Mouse (Mus musculus) liver, postnatal 0 days (tissue): ENCODE data around the gene Etv5. TPM values are rescaled to one million over a fixed set of nuclear protein-coding genes. Genes with fewer than 3 reads are reported as not detected.
"Not testable (repeated sequence)": the region's sequence is repeated elsewhere in the genome, so short reads cannot be mapped to it uniquely, and the experiment has no call there.

Source experiments
- ATAC-seq: fragments of 200-750 bp; cut with Nextera tagmentation; 2 replicates; pipeline ENCODE4 v1.8.0; 2017; ENCODE audit warnings: mild to moderate bottlenecking, moderate library complexity
- DNase-seq: peaks from one replicate; pipeline ENCODE4 v3.0.0-alpha.2; 2016
- H3K27ac ChIP-seq: fragments of 300-500 bp; sonication (generic); 2 replicates; pipeline ENCODE4 v1.5.1; 2014; ENCODE audit warnings: antibody characterized with exemption, moderate library complexity, mild to moderate bottlenecking, low read depth
- H3K27me3 ChIP-seq: fragments of 300-500 bp; sonication (generic); 2 replicates; pipeline ENCODE4 v1.6.1; 2014; ENCODE audit warnings: low read length, control low read depth, mixed read lengths; ENCODE audit not compliant: insufficient read depth
- H3K36me3 ChIP-seq: fragments of 300-500 bp; sonication (generic); replicated peaks from 2 replicates; pipeline ENCODE4 v1.6.1; 2014; ENCODE audit warnings: mild to moderate bottlenecking, control low read depth, low read length, moderate library complexity, mixed read lengths; ENCODE audit not compliant: insufficient read depth
- H3K4me1 ChIP-seq: fragments of 300-500 bp; sonication (generic); 2 replicates; pipeline ENCODE4 v1.6.1; 2014; ENCODE audit warnings: antibody characterized with exemption, mild to moderate bottlenecking, control low read depth; ENCODE audit not compliant: insufficient read depth
- H3K4me2 ChIP-seq: fragments of 300-500 bp; sonication (generic); 2 replicates; pipeline ENCODE4 v1.6.1; 2014; ENCODE audit warnings: low read depth, mild to moderate bottlenecking, low read length, moderate library complexity, mixed read lengths
- H3K4me3 ChIP-seq: fragments of 300-500 bp; sonication (generic); 2 replicates; pipeline ENCODE4 v1.5.1; 2014; ENCODE audit warnings: low read depth, low read length
- H3K9ac ChIP-seq: fragments of 300-500 bp; sonication (generic); replicated peaks from 2 replicates; pipeline ENCODE4 v1.6.1; 2014; ENCODE audit warnings: mild to moderate bottlenecking, moderate library complexity
- H3K9me3 ChIP-seq: fragments of 300-500 bp; sonication (generic); 2 replicates; pipeline ENCODE4 v1.6.1; 2016; ENCODE audit warnings: mild to moderate bottlenecking, control low read depth, low read length, mixed read lengths
- CTCF ChIP-seq: sonication (generic); IDR thresholded peaks from 2 replicates; pipeline ENCODE4 v1.5.1; 2016; ENCODE audit warnings: antibody characterized with exemption, low read depth
- EP300 ChIP-seq: IDR thresholded peaks from 2 replicates; pipeline ENCODE4 v1.6.1; 2016; ENCODE audit warnings: antibody characterized with exemption, low read depth, mild to moderate bottlenecking
- WGBS: fragments of 180-500 bp; shearing (Covaris S2); extraction: QIAGEN DNeasy Blood & Tissue Kit; methylation state at CpG from one replicate; pipeline ENCODE4 v1.1.7; 2014; ENCODE audit not compliant: insufficient replicate concordance; 5-methylcytosine and 5-hydroxymethylcytosine counted together
- polyA plus RNA-seq: library from polyadenylated mRNA; unstranded; fragments of >200 nt; fragmentation: Nextera tagmentation; extraction: Ambion mirVana; gene quantifications from 2 replicates; pipeline ENCODE4 v1.2.1, GENCODE M21; 2015

Etv5 gene
- polyA plus RNA-seq, 1 experiment from 2014 or later = 2.6 TPM

DNA sequence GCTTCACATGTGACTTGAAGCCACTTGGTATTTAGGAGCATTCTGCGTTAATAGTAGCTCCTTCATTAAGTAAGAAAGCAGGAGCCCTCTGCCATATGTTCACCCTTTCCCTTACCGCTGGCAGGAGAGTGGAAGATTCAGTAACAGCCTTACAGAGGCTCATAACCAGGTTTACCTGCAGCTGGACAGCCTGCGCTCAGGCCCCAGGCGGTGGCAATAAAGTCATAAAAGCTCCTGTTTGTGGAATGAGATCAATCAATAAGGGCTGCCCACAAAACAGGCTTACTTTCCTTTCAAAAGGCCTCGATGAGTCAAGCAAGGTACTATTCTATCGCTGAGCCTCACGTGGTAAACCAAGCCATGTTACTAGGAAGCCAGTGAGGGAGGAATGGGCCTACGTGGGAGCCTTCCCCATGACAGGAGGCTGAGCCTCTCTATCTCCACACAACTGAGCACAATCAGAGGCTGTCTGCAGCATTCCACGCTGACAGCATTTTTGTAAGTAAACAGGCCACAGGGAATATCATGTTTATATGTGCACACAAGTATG is 49.1 kb downstream of the Etv5 start:
- no peak for ATAC-seq
- DNase-seq = no peak
- Histone ChIP-seq H3K9ac (no peak overlapping the region), H3K36me3 (no peaks in the 10 kb centered on the region), H3K4me2 (no peak overlapping the region), H3K4me1 (no peaks in the 10 kb centered on the region), H3K27ac (no peak overlapping the region), H3K27me3 (no peaks in the 10 kb centered on the region), H3K9me3 (no peaks in the 10 kb centered on the region), H3K4me3 (no peak overlapping the region)
- 78% methylated on average over 9 of the region's 9 CpGs for WGBS
- TF ChIP-seq CTCF (no peak), EP300 (no peak)

DNA sequence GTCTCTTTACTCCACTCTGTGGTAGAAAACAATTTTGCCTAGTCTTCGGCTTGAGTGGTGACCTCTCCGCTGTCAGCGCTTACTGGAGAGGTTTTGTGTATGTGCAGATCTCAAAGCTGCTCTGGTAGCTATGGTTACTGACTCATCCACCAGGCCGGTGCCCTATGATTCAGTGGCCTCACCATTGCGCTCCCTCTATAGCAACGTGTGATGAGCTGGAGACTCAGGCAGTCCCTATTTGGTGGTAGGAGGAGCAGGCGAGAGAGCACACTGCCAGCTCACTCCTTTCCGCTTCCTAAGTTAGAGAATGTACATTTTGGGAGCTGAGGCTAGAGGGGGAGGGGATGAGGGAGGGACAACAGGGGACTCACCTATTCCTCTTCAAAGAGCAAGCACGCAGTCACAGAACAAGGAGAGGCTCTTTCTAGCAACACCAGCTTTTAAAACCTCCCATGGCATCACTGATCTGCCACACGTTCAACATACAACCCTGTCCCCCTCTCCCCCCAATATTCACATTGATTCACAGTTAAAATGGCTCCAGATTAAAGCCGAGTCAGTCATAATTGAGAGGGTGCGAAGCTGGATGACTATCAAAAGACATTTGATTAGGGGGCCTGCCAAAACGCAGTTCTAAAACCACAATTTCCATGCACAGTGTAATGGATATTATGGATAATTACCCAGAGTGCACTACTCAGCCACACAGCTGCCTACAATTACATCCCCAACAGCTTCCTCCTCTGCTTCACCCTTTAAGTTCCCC is 50.2 kb downstream of the Etv5 start:
- no peak overlapping the region for H3K27ac ChIP-seq
- ATAC-seq (no peak), DNase-seq (no peak)
- no peaks in the 10 kb centered on the region for H3K4me1 ChIP-seq
- H3K4me2 ChIP-seq = no peak overlapping the region
- no peak for TF ChIP-seq EP300
- TF ChIP-seq CTCF = no peak
- no peak overlapping the region for H3K4me3 ChIP-seq
- 80% methylated on average over 13 of the region's 13 CpGs for WGBS
- no peaks in the 10 kb centered on the region for H3K9me3 ChIP-seq
- H3K36me3 ChIP-seq = no peaks in the 10 kb centered on the region
- no peaks in the 10 kb centered on the region for H3K27me3 ChIP-seq
- no peak overlapping the region for H3K9ac ChIP-seq

DNA sequence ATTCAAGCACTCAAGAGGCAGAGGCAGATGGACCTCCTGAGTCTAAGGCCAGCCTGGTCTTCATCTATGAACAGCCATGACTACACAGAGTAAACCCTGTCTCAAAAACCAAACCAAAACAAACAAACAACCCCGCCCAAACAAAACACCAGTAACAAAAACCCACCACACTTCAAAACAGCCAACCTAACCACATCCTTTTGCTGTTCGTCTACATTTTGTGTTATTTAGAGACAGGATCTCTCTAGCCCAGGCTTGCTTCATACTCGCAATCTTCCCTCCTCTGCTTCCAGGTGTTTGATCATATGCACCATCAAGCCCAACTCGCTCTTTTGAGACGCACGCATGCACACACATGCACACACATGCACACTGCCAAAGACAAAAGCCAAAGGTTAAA is 51.8 kb downstream of the Etv5 start:
- no peak for DNase-seq
- Histone ChIP-seq H3K9ac (no peak overlapping the region), H3K4me2 (no peak overlapping the region), H3K36me3 (no peaks in the 10 kb centered on the region), H3K27me3 (no peaks in the 10 kb centered on the region), H3K9me3 (no peaks in the 10 kb centered on the region), H3K4me1 (no peaks in the 10 kb centered on the region), H3K27ac (no peak overlapping the region), H3K4me3 (no peak overlapping the region)
- 76% methylated on average over 6 of the region's 6 CpGs for WGBS
- ATAC-seq = no peak
- TF ChIP-seq CTCF (no peak), EP300 (no peak)

DNA sequence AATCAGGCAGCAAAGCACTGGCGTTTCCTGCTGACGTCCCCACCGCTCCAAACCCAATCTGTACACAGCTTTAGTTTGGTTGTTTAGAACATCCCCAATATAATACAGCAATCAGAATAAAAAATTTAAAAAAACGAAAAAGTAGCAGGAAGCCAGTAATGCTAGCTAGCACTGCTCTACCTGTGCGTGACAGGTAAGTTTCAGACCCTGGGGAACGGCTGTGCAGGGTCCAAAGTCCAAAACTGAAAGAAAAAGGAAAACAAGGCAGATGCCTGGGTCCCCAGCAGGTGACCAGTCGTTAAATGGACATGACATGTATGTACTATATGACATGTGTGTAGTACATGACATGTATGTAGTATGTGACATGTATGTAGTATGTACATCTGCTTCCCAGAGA is 57.5 kb downstream of the Etv5 start:
- not testable (repeated sequence) for H3K9ac ChIP-seq, H3K9me3 ChIP-seq, H3K4me1 ChIP-seq, H3K36me3 ChIP-seq, H3K27me3 ChIP-seq, H3K4me3 ChIP-seq, H3K27ac ChIP-seq, H3K4me2 ChIP-seq, DNase-seq, ATAC-seq
- WGBS = 78% methylated on average over 6 of the region's 7 CpGs

DNA sequence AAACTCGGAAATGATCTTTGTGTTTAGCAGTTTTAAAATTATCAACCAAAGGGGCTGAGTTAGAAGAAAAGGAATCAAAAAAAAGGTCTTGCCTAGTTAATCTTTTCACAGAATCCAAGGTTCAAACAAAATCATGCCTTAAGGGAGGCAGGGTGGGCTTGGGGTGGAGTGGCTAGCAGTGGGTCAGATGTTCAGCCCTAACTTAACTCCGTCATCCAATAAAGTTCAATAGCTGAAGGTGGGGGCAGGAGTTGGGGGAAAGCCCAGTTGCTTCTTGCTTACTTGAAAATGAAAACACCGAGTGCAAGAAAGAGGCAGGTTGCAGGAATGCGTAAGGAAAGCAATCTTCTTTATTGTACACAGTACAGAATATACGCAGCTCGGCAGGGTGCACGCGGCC is 58.5 kb downstream of the Etv5 start:
- H3K27ac ChIP-seq = no peak overlapping the region
- no peak for DNase-seq
- TF ChIP-seq CTCF (no peak), EP300 (no peak)
- no peak overlapping the region for H3K4me3 ChIP-seq
- no peaks in the 10 kb centered on the region for H3K27me3 ChIP-seq
- no peak overlapping the region for H3K9ac ChIP-seq
- H3K4me1 ChIP-seq = no peaks in the 10 kb centered on the region
- H3K36me3 ChIP-seq = no peaks in the 10 kb centered on the region
- 86% methylated on average over 8 of the region's 8 CpGs for WGBS
- no peaks in the 10 kb centered on the region for H3K9me3 ChIP-seq
- no peak overlapping the region for H3K4me2 ChIP-seq
- no peak for ATAC-seq

DNA sequence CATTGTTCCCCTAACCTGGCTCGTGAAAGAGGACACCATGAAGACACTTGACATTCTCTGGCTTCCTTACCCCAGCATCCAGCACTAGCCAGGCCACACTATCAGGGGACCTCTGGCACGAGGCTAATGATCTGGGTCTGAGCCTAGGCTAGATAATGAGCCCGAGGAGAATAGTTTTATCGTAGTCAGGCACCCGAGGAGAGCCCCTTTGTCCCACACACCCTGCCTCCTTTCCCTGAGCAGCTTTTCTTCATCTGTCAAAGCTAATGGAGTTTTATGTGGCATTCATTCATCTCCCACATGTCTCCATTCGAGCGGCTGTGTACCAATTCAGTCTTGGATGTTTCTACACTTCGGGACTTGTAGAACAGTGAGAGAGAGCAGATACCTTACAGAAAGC is 59.5 kb downstream of the Etv5 start:
- TF ChIP-seq EP300 (no peak), CTCF (no peak)
- 70% methylated on average over 8 of the region's 8 CpGs for WGBS
- H3K4me1 ChIP-seq = no peaks in the 10 kb centered on the region
- H3K9me3 ChIP-seq = no peaks in the 10 kb centered on the region
- no peak overlapping the region for H3K9ac ChIP-seq
- no peak overlapping the region for H3K27ac ChIP-seq
- H3K27me3 ChIP-seq = no peaks in the 10 kb centered on the region
- no peak overlapping the region for H3K4me2 ChIP-seq
- no peak for DNase-seq
- H3K36me3 ChIP-seq = no peaks in the 10 kb centered on the region
- no peak overlapping the region for H3K4me3 ChIP-seq
- no peak for ATAC-seq

DNA sequence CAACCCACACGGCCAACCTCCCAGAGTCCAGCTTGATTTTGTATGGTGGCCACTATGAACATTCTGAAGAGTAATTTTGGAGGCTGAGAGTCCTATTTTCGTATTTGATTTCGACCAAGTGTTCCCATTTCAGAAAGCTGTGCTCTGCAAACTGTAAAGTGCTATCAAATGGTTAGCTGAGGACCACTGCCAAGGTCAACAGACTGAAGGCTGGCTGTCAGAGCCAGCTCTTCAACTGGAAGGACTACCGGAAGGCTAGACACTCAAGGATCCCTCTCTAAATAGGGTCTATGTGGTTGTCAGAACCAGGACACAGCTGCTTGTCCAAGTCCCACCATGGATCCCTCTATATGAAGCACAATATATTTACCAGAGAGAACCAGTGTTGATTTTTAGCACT is 60.2 kb downstream of the Etv5 start:
- Histone ChIP-seq H3K4me1 (no peaks in the 10 kb centered on the region), H3K9ac (no peak overlapping the region), H3K36me3 (no peaks in the 10 kb centered on the region), H3K27me3 (no peaks in the 10 kb centered on the region), H3K4me3 (no peak overlapping the region), H3K9me3 (no peaks in the 10 kb centered on the region), H3K4me2 (no peak overlapping the region), H3K27ac (no peak overlapping the region)
- ATAC-seq = no peak
- TF ChIP-seq CTCF (no peak), EP300 (no peak)
- DNase-seq = no peak
- WGBS = 85% methylated on average over 4 of the region's 4 CpGs
